Mouse (Mus musculus): ENCODE results near the gene 1700020A23Rik. TPM values are rescaled to one million over a fixed set of nuclear protein-coding genes. Genes with fewer than 3 reads are reported as not detected.

Gene 1700020A23Rik
- total and polyA plus RNA-seq, 3 experiments: not detected

DNA sequence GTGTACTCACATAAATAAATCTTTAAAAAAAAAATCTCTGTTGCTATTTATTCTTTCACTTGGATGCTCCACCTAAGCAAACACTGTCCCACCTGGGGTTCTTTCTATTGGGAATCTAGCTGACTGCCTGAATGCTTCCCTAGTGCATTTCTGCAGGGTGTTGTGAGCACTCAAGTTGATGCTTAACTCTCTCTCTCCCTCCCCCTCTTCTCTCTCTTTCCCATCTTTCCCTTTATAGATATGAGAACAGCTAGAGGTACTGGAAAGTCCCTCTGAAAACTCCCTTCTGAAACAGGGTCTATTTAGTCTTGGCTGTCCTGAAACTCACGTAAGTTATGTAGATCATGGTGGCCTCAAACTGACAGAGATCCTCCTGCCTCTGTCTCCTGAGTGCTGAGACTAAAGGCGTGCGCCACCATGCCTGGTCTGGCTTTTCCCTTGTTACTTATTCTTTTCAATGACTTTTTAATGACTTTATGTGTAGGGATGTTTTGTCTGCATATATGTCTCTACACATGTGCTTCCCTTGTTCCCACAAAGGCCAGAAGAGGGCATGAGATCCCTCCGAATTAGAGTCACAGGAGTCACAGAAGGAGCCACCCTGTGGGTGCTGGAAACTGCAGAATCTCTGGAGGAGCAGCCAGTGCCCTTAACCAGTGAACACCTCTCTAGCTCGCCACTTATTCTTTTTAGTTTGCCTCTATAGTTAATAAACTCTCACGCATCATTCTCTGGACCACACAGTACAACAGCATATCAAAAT lies 9.2 kb downstream of the 1700020A23Rik start:
- DNase-seq (ENCODE audit: low read depth, low spot score): peak; percentile 47
- H3K79me2 ChIP-seq (ENCODE audit: control insufficient read depth, insufficient read depth, low read length, poor library complexity): no peaks in the 10 kb centered on the region
- no peak overlapping the region for H3K4me3 ChIP-seq (ENCODE audit: control insufficient read depth in 1 of 2, insufficient read depth in 1 of 2, low read depth in 2 of 2, low read length in 2 of 2)
- H3K27me3 ChIP-seq (ENCODE audit: control insufficient read depth in 1 of 2, insufficient read depth in 2 of 2, low read length in 2 of 2): no peaks in the 10 kb centered on the region
- H3K4me1 ChIP-seq (ENCODE audit: control insufficient read depth in 1 of 2, insufficient read depth in 2 of 2, low read length in 2 of 2): peaks cover 12 to 15% of the 10 kb centered on the region in 2 experiments
- H3K27ac ChIP-seq (ENCODE audit: control insufficient read depth, low read depth, low read length): no peak overlapping the region
- H3K9ac ChIP-seq (ENCODE audit: control insufficient read depth, low read depth, low read length, poor library complexity, severe bottlenecking): no peak overlapping the region
- no peaks in the 10 kb centered on the region for H3K9me3 ChIP-seq (replicated peaks; ENCODE audit: insufficient read depth, low read length)
- TF ChIP-seq RAD21 (IDR thresholded peaks at IDR 0.05; ENCODE audit: low read depth, low read length) (peak; percentile 51), SIN3A (IDR thresholded peaks at IDR 0.05; ENCODE audit: low read length) (no peak), ELF1 (IDR thresholded peaks at IDR 0.05; ENCODE audit: low read depth, low read length) (no peak), SMC3 (IDR thresholded peaks at IDR 0.05; ENCODE audit: low read depth, low read length) (peak; percentile 56), CTCF (IDR thresholded peaks at IDR 0.05 in 2 of 3, conservative IDR thresholded peaks at IDR 0.05 in 1 of 3; ENCODE audit: control insufficient read depth in 1 of 3, insufficient read depth in 1 of 3, low read depth in 2 of 3, low read length in 3 of 3, poor library complexity in 1 of 3, severe bottlenecking in 1 of 3) (peak; percentile 23 to 56 (median 40); a peak in 5 of 6 replicates)
- H3K36me3 ChIP-seq (ENCODE audit: control insufficient read depth in 1 of 2, insufficient read depth in 2 of 2, low read length in 2 of 2): peaks cover 0 to 21% of the 10 kb centered on the region in 2 experiments; a peak in 3 of 4 replicates

DNA sequence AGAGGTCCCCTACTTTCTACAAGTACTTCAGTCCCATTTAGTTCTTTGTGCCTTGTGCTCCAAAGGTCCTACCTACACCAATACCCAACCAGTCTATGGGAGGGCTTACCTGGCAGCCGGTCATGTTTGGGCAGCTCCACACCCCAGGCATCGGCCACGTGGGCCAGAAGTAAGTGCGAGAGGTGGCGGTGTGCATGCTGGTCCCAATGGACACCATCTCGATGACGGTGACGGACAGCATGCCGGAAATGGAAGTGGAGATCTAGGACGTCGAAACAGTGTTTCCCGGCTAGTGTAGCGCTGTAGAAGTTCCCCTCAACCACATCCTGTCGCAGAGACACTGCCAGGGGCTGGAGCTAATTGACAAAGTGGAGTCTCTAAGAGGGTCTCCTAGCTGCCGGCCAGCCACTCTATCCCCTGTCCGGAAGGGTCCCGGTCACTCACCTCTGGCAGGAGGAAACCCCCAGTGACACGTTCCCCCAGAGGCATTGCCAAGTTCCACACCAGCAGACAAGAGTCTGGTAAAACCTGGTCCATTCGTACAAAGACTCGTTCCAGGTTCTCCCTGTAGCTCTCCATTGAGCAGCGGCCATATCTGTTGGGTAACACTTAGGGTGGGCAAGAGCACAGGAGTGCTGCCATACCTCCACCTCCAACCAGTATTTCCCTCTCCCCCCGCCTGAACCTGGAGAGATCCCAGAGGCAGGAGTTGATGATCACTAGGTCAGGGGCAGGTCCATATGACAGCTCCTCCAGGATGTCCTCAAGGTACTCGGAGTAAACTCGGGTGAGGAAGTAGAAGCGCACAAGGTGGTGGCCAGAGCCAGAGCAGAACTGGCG lies 16.9 kb downstream of the 1700020A23Rik start:
- H3K27ac ChIP-seq (ENCODE audit: control insufficient read depth, low read depth, low read length): no peak overlapping the region
- H3K27me3 ChIP-seq (ENCODE audit: control insufficient read depth in 1 of 2, insufficient read depth in 2 of 2, low read length in 2 of 2): no peaks in the 10 kb centered on the region
- peaks cover 32% of the 10 kb centered on the region for H3K79me2 ChIP-seq (ENCODE audit: control insufficient read depth, insufficient read depth, low read length, poor library complexity)
- no peaks in the 10 kb centered on the region for H3K9me3 ChIP-seq (replicated peaks; ENCODE audit: insufficient read depth, low read length)
- peaks cover 0 to 17% of the 10 kb centered on the region in 2 experiments; a peak in 3 of 4 replicates for H3K36me3 ChIP-seq (ENCODE audit: control insufficient read depth in 1 of 2, insufficient read depth in 2 of 2, low read length in 2 of 2)
- no peak overlapping the region for H3K9ac ChIP-seq (ENCODE audit: control insufficient read depth, low read depth, low read length, poor library complexity, severe bottlenecking)
- peaks cover 10 to 16% of the 10 kb centered on the region in 2 experiments for H3K4me1 ChIP-seq (ENCODE audit: control insufficient read depth in 1 of 2, insufficient read depth in 2 of 2, low read length in 2 of 2)
- no peak overlapping the region for H3K4me3 ChIP-seq (ENCODE audit: control insufficient read depth in 1 of 2, insufficient read depth in 1 of 2, low read depth in 2 of 2, low read length in 2 of 2)
- TF ChIP-seq CHD1 (IDR thresholded peaks at IDR 0.05; ENCODE audit: low read depth, low read length) (no peak), RCOR1 (IDR thresholded peaks at IDR 0.05; ENCODE audit: low read depth, low read length) (no peak), JUND (IDR thresholded peaks at IDR 0.05; ENCODE audit: low read depth, low read length) (no peak), POLR2A (IDR thresholded peaks at IDR 0.05; ENCODE audit: control insufficient read depth in 1 of 2, insufficient read depth in 1 of 2, low read depth in 1 of 2, low read length in 2 of 2, poor library complexity in 1 of 2) (no peak), TAL1 (IDR thresholded peaks at IDR 0.05; ENCODE audit: low read length) (no peak), GATA1 (IDR thresholded peaks at IDR 0.05; ENCODE audit: low read depth, low read length) (no peak), SIN3A (IDR thresholded peaks at IDR 0.05; ENCODE audit: low read length) (no peak), ETS1 (IDR thresholded peaks at IDR 0.05; ENCODE audit: low read depth, low read length) (no peak), POLR2AphosphoS5 (IDR thresholded peaks at IDR 0.05; ENCODE audit: borderline replicate concordance, low read depth, low read length) (no peak), RAD21 (IDR thresholded peaks at IDR 0.05; ENCODE audit: low read depth, low read length) (no peak), MAX (IDR thresholded peaks at IDR 0.05; ENCODE audit: low read length) (no peak), ZC3H11A (IDR thresholded peaks at IDR 0.05; ENCODE audit: low read depth, low read length) (no peak), MAZ (IDR thresholded peaks at IDR 0.05; ENCODE audit: low read depth, low read length) (no peak), MAFK (IDR thresholded peaks at IDR 0.05; ENCODE audit: borderline replicate concordance, low read depth, low read length) (no peak), E2F4 (IDR thresholded peaks at IDR 0.05; ENCODE audit: borderline replicate concordance, low read depth, low read length) (no peak), MYC (IDR thresholded peaks at IDR 0.05; ENCODE audit: low read depth, low read length) (no peak), NRF1 (IDR thresholded peaks at IDR 0.05; ENCODE audit: insufficient read depth, low read depth, low read length, poor library complexity, severe bottlenecking) (no peak), POLR2AphosphoS2 (IDR thresholded peaks at IDR 0.05; ENCODE audit: low read length) (no peak), BHLHE40 (IDR thresholded peaks at IDR 0.05; ENCODE audit: borderline replicate concordance, low read depth, low read length) (no peak), NELFE (IDR thresholded peaks at IDR 0.05; ENCODE audit: low read depth, low read length) (no peak)
- no peak for DNase-seq (ENCODE audit: low read depth, low spot score)

Data from MEL (cell line).